Mouse (Mus musculus) brain, adult 2 months (tissue): ENCODE measurements at regions not wholly inside any gene's neighbourhood (a gene's known extent, or its start where the extent isn't known, plus 50 kb on each side); places are given as distances from the start of the nearest gene placed in this dataset.
"Not testable (repeated sequence)": the region's sequence is repeated elsewhere in the genome, so short reads cannot be mapped to it uniquely, and the experiment has no call there.

ENCODE experiments used
- DNase-seq: peaks from one replicate; pipeline ENCODE4 v3.0.0; 2011; ENCODE audit warnings: low read depth, low spot score

- no peak for DNase-seq
These were observed 58.1 kb upstream of the Slc1a4 start for GRCm38 (mm10) chr11:20390622-20391021.

GRCm38 (mm10) chr11:20393302-20393701, 60.8 kb upstream of the Slc1a4 start:
- not testable (repeated sequence) for DNase-seq

GRCm38 (mm10) chr11:20393807-20394206, 61.3 kb upstream of the Slc1a4 start:
- DNase-seq, result not testable (repeated sequence)

- no peak for DNase-seq
These were observed 63.3 kb upstream of the Slc1a4 start for GRCm38 (mm10) chr11:20395848-20396203.

- peak; percentile 65 for DNase-seq
These were observed 63.8 kb upstream of the Slc1a4 start for GRCm38 (mm10) chr11:20396204-20396848.

GRCm38 (mm10) chr11:20396884-20397283, 64.4 kb upstream of the Slc1a4 start:
- DNase-seq, result no peak

- peak; percentile 87 for DNase-seq
These were observed 68.1 kb upstream of the Slc1a4 start for GRCm38 (mm10) chr11:20400302-20401234.

- no peak for DNase-seq
These were observed 70.9 kb upstream of the Slc1a4 start for GRCm38 (mm10) chr11:20403456-20403855.

GRCm38 (mm10) chr11:20404476-20404875, 72.0 kb upstream of the Slc1a4 start:
- no peak for DNase-seq

GRCm38 (mm10) chr11:20418141-20418540, 85.6 kb upstream of the Slc1a4 start:
- no peak for DNase-seq

- DNase-seq, result no peak
These were observed 88.4 kb upstream of the Slc1a4 start for GRCm38 (mm10) chr11:20420876-20421275.

GRCm38 (mm10) chr11:20436057-20436456, 103.5 kb upstream of the Slc1a4 start:
- DNase-seq, result no peak

- DNase-seq, result peak; percentile 25
These were observed 100.6 kb upstream of the Sertad2 start for GRCm38 (mm10) chr11:20442476-20442875.

- DNase-seq, result peak; percentile 27
These were observed 97.8 kb upstream of the Sertad2 start for GRCm38 (mm10) chr11:20445061-20445902.

- DNase-seq, result peak; percentile 78
These were observed 97.2 kb upstream of the Sertad2 start for GRCm38 (mm10) chr11:20445903-20446264.

GRCm38 (mm10) chr11:20452901-20453300, 90.2 kb upstream of the Sertad2 start:
- DNase-seq, result no peak

- peak; percentile 42 for DNase-seq
These were observed 89.3 kb upstream of the Sertad2 start for GRCm38 (mm10) chr11:20453786-20454185.

GRCm38 (mm10) chr11:20455085-20455864, 87.8 kb upstream of the Sertad2 start:
- DNase-seq, result peak; percentile 86

- DNase-seq, result peak; percentile 83
These were observed 87.0 kb upstream of the Sertad2 start for GRCm38 (mm10) chr11:20455865-20456648.

GRCm38 (mm10) chr11:20459140-20459539, 83.9 kb upstream of the Sertad2 start:
- no peak for DNase-seq
